Mouse (Mus musculus) 3T3-L1 (cell line): ENCODE measurements around the gene Topbp1.

Experiments
- DNase-seq: peaks from one replicate; pipeline ENCODE4 v3.0.0-alpha.2; 2015; ENCODE audit warnings: low read depth, low spot score

The Topbp1 gene

GRCm38 (mm10) chr9:103386573-103386972, 81.6 kb downstream of the Topbp1 start:
- no peak for DNase-seq

- DNase-seq, result no peak
Measured at GRCm38 (mm10) chr9:103387011-103387653, 82.1 kb downstream of the Topbp1 start.

GRCm38 (mm10) chr9:103389261-103389660, 84.2 kb downstream of the Topbp1 start:
- no peak for DNase-seq

GRCm38 (mm10) chr9:103391796-103392372, 86.9 kb downstream of the Topbp1 start:
- no peak for DNase-seq

- DNase-seq, result no peak
Measured at GRCm38 (mm10) chr9:103393256-103393655, 88.2 kb downstream of the Topbp1 start.

DNA sequence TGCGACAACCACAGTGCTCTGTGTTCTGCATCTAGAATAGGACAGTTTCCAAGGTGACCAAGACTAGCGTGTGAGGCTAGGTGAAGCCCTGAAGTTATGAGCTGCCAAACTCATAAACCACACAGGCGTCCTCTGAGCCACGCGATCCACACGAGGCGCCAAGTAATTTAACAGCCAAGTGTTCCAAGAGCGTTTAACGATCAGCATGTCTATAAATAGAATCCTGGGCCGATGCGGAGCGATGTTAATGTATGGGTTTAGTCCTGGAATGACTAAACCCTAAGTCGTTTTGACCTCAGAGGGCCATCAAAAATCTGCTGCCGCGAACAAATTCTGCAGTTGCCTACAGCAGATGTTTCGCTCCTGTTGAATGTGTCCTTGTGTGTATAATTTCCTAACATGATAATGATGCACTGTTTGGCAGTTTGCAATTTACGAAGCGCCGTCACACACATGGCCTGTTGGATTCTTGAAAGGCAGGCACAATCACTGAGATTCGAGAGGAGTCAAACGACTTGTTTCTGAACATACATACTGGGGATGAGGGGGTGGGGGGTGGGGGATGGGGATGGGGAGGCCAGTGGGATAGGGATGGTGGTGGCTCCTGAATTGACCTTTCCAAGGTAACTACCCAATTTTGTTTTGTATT, 93.6 kb downstream of the Topbp1 start:
- no peak for DNase-seq
